Mouse (Mus musculus): ENCODE data around the gene Baz1b.

- TF ChIP-seq POLR2A (IDR thresholded peaks at IDR 0.05; ENCODE audit: borderline replicate concordance, extremely low read depth, insufficient read depth, insufficient read length, poor library complexity, severe bottlenecking) (no peak), CTCF (IDR thresholded peaks at IDR 0.05; ENCODE audit: borderline replicate concordance, extremely low read depth, insufficient read depth, insufficient read length) (no peak)
Observed at GRCm38 (mm10) chr5:135224169-135224568, 37.1 kb downstream of the Baz1b start.
